Mouse (Mus musculus): ENCODE data around the gene Spred2.

Gene Spred2

GRCm38 (mm10) chr11:19925149-19925975 lies 1.2 kb downstream of the Spred2 start:
- no peak for DNase-seq (ENCODE audit: low spot score)

GRCm38 (mm10) chr11:19925976-19926842 lies 2.0 kb downstream of the Spred2 start:
- no peak for DNase-seq (ENCODE audit: low spot score)

GRCm38 (mm10) chr11:19926843-19927120 lies 2.6 kb downstream of the Spred2 start:
- DNase-seq (ENCODE audit: low spot score) = no peak

GRCm38 (mm10) chr11:19928633-19929032 lies 4.5 kb downstream of the Spred2 start:
- DNase-seq (ENCODE audit: low spot score) = no peak

GRCm38 (mm10) chr11:19929087-19929865 lies 5.1 kb downstream of the Spred2 start:
- no peak for DNase-seq (ENCODE audit: low spot score)

GRCm38 (mm10) chr11:19931569-19932230 lies 7.5 kb downstream of the Spred2 start:
- DNase-seq (ENCODE audit: low spot score) = no peak

- no peak for DNase-seq (ENCODE audit: low spot score)
Observed at GRCm38 (mm10) chr11:19932983-19933511, 8.9 kb downstream of the Spred2 start.

- DNase-seq (ENCODE audit: low spot score) = no peak
Observed at GRCm38 (mm10) chr11:19935524-19936354, 11.6 kb downstream of the Spred2 start.

GRCm38 (mm10) chr11:19938456-19939004 lies 14.4 kb downstream of the Spred2 start:
- no peak for DNase-seq (ENCODE audit: low spot score)

GRCm38 (mm10) chr11:19939305-19939730 lies 15.1 kb downstream of the Spred2 start:
- DNase-seq (ENCODE audit: low spot score) = no peak

- DNase-seq (ENCODE audit: low spot score) = no peak
Observed at GRCm38 (mm10) chr11:19939831-19940230, 15.7 kb downstream of the Spred2 start.

GRCm38 (mm10) chr11:19941156-19941777 lies 17.1 kb downstream of the Spred2 start:
- no peak for DNase-seq (ENCODE audit: low spot score)

- no peak for DNase-seq (ENCODE audit: low spot score)
Observed at GRCm38 (mm10) chr11:19941978-19942377, 17.8 kb downstream of the Spred2 start.

GRCm38 (mm10) chr11:19943753-19944152 lies 19.6 kb downstream of the Spred2 start:
- no peak for DNase-seq (ENCODE audit: low spot score)

GRCm38 (mm10) chr11:19944701-19945100 lies 20.5 kb downstream of the Spred2 start:
- no peak for DNase-seq (ENCODE audit: low spot score)

GRCm38 (mm10) chr11:19946721-19947120 lies 22.5 kb downstream of the Spred2 start:
- DNase-seq (ENCODE audit: low spot score) = no peak

- DNase-seq (ENCODE audit: low spot score) = no peak
Observed at GRCm38 (mm10) chr11:19947626-19948135, 23.5 kb downstream of the Spred2 start.

- no peak for DNase-seq (ENCODE audit: low spot score)
Observed at GRCm38 (mm10) chr11:19949725-19950124, 25.6 kb downstream of the Spred2 start.

- DNase-seq (ENCODE audit: low spot score) = no peak
Observed at GRCm38 (mm10) chr11:19950169-19950568, 26.0 kb downstream of the Spred2 start.

GRCm38 (mm10) chr11:19952963-19953362 lies 28.8 kb downstream of the Spred2 start:
- no peak for DNase-seq (ENCODE audit: low spot score)

Data from layer of hippocampus, adult 9-10 months (tissue).